ENCODE assay signal across 10 mouse cellular contexts in the genomic region with DNA sequence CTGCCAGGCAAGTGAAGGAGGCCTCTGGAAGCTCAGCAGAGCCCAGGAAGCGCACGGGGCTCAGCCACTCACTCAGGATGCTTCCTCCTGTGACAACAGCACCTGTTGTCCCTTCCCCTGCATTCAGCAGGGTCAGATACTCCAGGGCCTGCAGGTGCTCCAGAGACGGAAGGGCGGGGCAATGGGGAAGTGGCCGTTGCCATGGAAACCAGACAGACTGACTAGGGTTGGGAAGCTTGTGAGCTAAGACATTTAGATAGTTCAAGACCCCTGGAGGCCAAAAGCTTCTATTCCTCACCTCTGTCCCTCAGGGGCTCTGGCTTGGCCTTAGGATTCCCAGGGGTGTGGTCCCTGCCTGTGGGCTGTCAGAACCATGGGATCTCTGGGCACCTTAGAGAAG. TPM values are rescaled to one million over a fixed set of nuclear protein-coding genes. Genes with fewer than 3 reads are reported as not detected.
DNase-seq lines count a peak whose midpoint lies in the region; ATAC-seq and TF ChIP-seq lines count a peak whose summit lies in the region.
"Had no signal": no experiment of that assay in that cellular context is flagged by ENCODE, and none has a peak within 500 bp of the region (broad histone marks: within the 10 kb centered on the region; RNA-seq: fewer than 3 reads in every experiment).

No protein-coding gene starts in this region.

- peaks cover 27% of the 10 kb centered on the region for H3K4me1 ChIP-seq in heart, embryonic 12.5 days (replicated peaks)
- H3K4me1 ChIP-seq in E14TG2a.4 (replicated peaks; ENCODE audit: low read depth, low read length) = peaks cover 49% of the 10 kb centered on the region
- peaks cover 3% of the 10 kb centered on the region; the same call in 1 of the 2 replicates for H3K4me1 ChIP-seq in embryonic facial prominence, embryonic 11.5 days (ENCODE audit: control insufficient read depth, insufficient read depth, low read length)

- no peak overlapping the region for H3K27ac ChIP-seq in heart, embryonic 12.5 days (ENCODE audit: poor library complexity, severe bottlenecking)
- no peak overlapping the region for H3K27ac ChIP-seq in embryonic facial prominence, embryonic 11.5 days (replicated peaks; ENCODE audit: low read depth, low read length)
- H3K27ac ChIP-seq: kidney, postnatal 0 days; neural tube, embryonic 13.5 days had no signal

- H3K4me3 ChIP-seq in heart, embryonic 12.5 days = no peak overlapping the region
- peak overlapping the region; percentile 57 for H3K4me3 ChIP-seq in E14TG2a.4 (replicated peaks; ENCODE audit: low read length)
- H3K4me3 ChIP-seq in embryonic facial prominence, embryonic 11.5 days (ENCODE audit: low read depth, low read length) = no peak overlapping the region
- H3K4me3 ChIP-seq: neural tube, embryonic 13.5 days had no signal

- H3K9me3 ChIP-seq in heart, embryonic 12.5 days (replicated peaks) = no peaks in the 10 kb centered on the region
- H3K9me3 ChIP-seq in E14TG2a.4 (ENCODE audit: low read length) = no peaks in the 10 kb centered on the region
- no peaks in the 10 kb centered on the region for H3K9me3 ChIP-seq in embryonic facial prominence, embryonic 11.5 days (replicated peaks; ENCODE audit: control insufficient read depth, low read length)
- H3K9me3 ChIP-seq: neural tube, embryonic 13.5 days had no signal

- no peaks in the 10 kb centered on the region for H3K36me3 ChIP-seq in heart, embryonic 12.5 days
- no peaks in the 10 kb centered on the region for H3K36me3 ChIP-seq in E14TG2a.4 (ENCODE audit: insufficient read depth, low read length)
- H3K36me3 ChIP-seq in embryonic facial prominence, embryonic 11.5 days (replicated peaks; ENCODE audit: control insufficient read depth, insufficient read depth, low read depth, low read length) = no peaks in the 10 kb centered on the region
- H3K36me3 ChIP-seq in splenic B cell, adult 2 months (ENCODE audit: control insufficient read depth, insufficient read depth, low read length, poor library complexity, severe bottlenecking) = no peaks in the 10 kb centered on the region; the same call in 1 of the 2 replicates
- H3K36me3 ChIP-seq: neural tube, embryonic 13.5 days had no signal

- 46% methylated on average over 5 of the region's 5 CpGs for WGBS in heart, embryonic 12.5 days
- 42% methylated on average over 5 of the region's 5 CpGs for WGBS in embryonic facial prominence, embryonic 11.5 days

- no peak overlapping the region for H3K4me2 ChIP-seq in heart, embryonic 12.5 days
- no peak overlapping the region for H3K4me2 ChIP-seq in embryonic facial prominence, embryonic 11.5 days (ENCODE audit: low read depth, low read length)
- H3K4me2 ChIP-seq: neural tube, embryonic 13.5 days had no signal

- ATAC-seq in heart, embryonic 12.5 days (ENCODE audit: insufficient number of reproducible peaks, low FRiP score) = no peak
- ATAC-seq in embryonic facial prominence, embryonic 11.5 days (replicated peaks; ENCODE audit: insufficient number of reproducible peaks, low FRiP score, low TSS enrichment, low read depth) = no peak; the same call in 1 of the 2 replicates

- H3K9ac ChIP-seq in heart, embryonic 12.5 days = no peak overlapping the region
- no peak overlapping the region for H3K9ac ChIP-seq in embryonic facial prominence, embryonic 11.5 days (replicated peaks; ENCODE audit: low read length)
- H3K9ac ChIP-seq: neural tube, embryonic 13.5 days had no signal

- DNase-seq in heart, adult 11 months = peak; percentile 95
- peak; percentile 57 for DNase-seq in embryonic facial prominence, embryonic 11.5 days (ENCODE audit: low spot score)
- peak; percentile 73 for DNase-seq in splenic B cell, adult 2 months (ENCODE audit: low read depth, low spot score)
- DNase-seq in frontal cortex, postnatal 25 days (ENCODE audit: low spot score in 2 of 2) = no peak
- no peak for DNase-seq in layer of hippocampus, postnatal 25 days (ENCODE audit: extremely low spot score in 1 of 2, low spot score in 1 of 2)
- DNase-seq in heart, postnatal 4 days = no peak

- TF ChIP-seq CTCF in E14TG2a.4 (conservative IDR thresholded peaks at IDR 0.05; ENCODE audit: low read length) = no peak

- H3K27me3 ChIP-seq in heart, embryonic 12.5 days (replicated peaks) = no peaks in the 10 kb centered on the region
- peaks cover 52% of the 10 kb centered on the region for H3K27me3 ChIP-seq in E14TG2a.4 (ENCODE audit: insufficient read depth, low read length)
- no peaks in the 10 kb centered on the region for H3K27me3 ChIP-seq in embryonic facial prominence, embryonic 11.5 days (ENCODE audit: control insufficient read depth, insufficient read depth, low read length)
- no peaks in the 10 kb centered on the region for H3K27me3 ChIP-seq in splenic B cell, adult 2 months (ENCODE audit: control insufficient read depth, insufficient read depth, low read length, poor library complexity, severe bottlenecking)
- H3K27me3 ChIP-seq: neural tube, embryonic 13.5 days had no signal

RNA-seq across cellular contexts. Expression of a gene that starts 40.5 kb away (rescaled TPM):
- polyA plus RNA-seq in heart, embryonic 12.5 days (2016; fragmentation: Nextera tagmentation; extraction: Ambion mirVana) = 18.8 and 21.4 TPM in 2 replicates
- 66.8 and 76.2 TPM in 2 replicates for polyA plus RNA-seq in embryonic facial prominence, embryonic 11.5 days (2014; fragmentation: Nextera tagmentation; extraction: Ambion mirVana)
- total RNA-seq in layer of hippocampus, postnatal 25 days (2021) = under 1 TPM; 0.27 to 0.75 TPM
- 1 to 10 TPM; 4.3 to 5.0 TPM for total RNA-seq in heart, postnatal 4 days (2021)

RNA-seq across cellular contexts. Expression of a gene that starts 53.4 kb away (rescaled TPM):
- 216 and 235 TPM in 2 replicates for polyA plus RNA-seq in heart, embryonic 12.5 days (2016; fragmentation: Nextera tagmentation; extraction: Ambion mirVana)
- 223 and 235 TPM in 2 replicates for polyA plus RNA-seq in embryonic facial prominence, embryonic 11.5 days (2014; fragmentation: Nextera tagmentation; extraction: Ambion mirVana)
- 100 to 1,000 TPM; 213 to 235 TPM for total RNA-seq in layer of hippocampus, postnatal 25 days (2021)
- total RNA-seq in heart, postnatal 4 days (2021) = 100 to 1,000 TPM; 131 to 137 TPM

Comparison
In these comparisons a context has a peak if more than half of its experiments do, and no peak if none do; other contexts are left out.
1. DNase-seq: peak in heart, adult 11 months (single experiment), embryonic facial prominence, embryonic 11.5 days (single experiment) and splenic B cell, adult 2 months (single experiment); none in frontal cortex, postnatal 25 days (0 of 2), layer of hippocampus, postnatal 25 days (0 of 2) and heart, postnatal 4 days (single experiment).